Mouse (Mus musculus) lung, postnatal 4 days (tissue): Measurements from ENCODE around the gene Ramp2.

ENCODE experiments used
- DNase-seq, 2 experiments: peaks; one replicate each; pipeline ENCODE4 v3.0.0; 2021

The Ramp2 gene

GRCm38 (mm10) chr11:101245855-101246701 is at the start of gene Ramp2:
Ramp2 (plus strand) TSS chr11:101246028.
- DNase-seq = peak; percentile 80 to 89

- DNase-seq = peak in 1 of 2 experiments; percentile 3
These were observed 49.7 kb upstream of the Ramp2 start for GRCm38 (mm10) chr11:101196175-101196574.

GRCm38 (mm10) chr11:101199555-101199954 is 46.3 kb upstream of the Ramp2 start:
- DNase-seq = no peak

- DNase-seq = peak in 1 of 2 experiments; percentile 35
These were observed 44.8 kb upstream of the Ramp2 start for GRCm38 (mm10) chr11:101200986-101201385.

GRCm38 (mm10) chr11:101211970-101212369 is 33.9 kb upstream of the Ramp2 start:
- peak in 1 of 2 experiments; percentile 29 for DNase-seq

GRCm38 (mm10) chr11:101216936-101217335 is 28.9 kb upstream of the Ramp2 start:
- DNase-seq = no peak

GRCm38 (mm10) chr11:101218436-101219055 is 27.3 kb upstream of the Ramp2 start:
- no peak for DNase-seq

GRCm38 (mm10) chr11:101220853-101221252 is 25.0 kb upstream of the Ramp2 start:
- no peak for DNase-seq

- no peak for DNase-seq
These were observed 24.4 kb upstream of the Ramp2 start for GRCm38 (mm10) chr11:101221306-101221986.

- no peak for DNase-seq
These were observed 21.5 kb upstream of the Ramp2 start for GRCm38 (mm10) chr11:101224337-101224736.

GRCm38 (mm10) chr11:101225331-101226064 is 20.3 kb upstream of the Ramp2 start:
- no peak for DNase-seq

- peak; percentile 95 for DNase-seq
These were observed 19.6 kb upstream of the Ramp2 start, which contains the start of gene Ezh1 for GRCm38 (mm10) chr11:101226065-101226701. Ezh1 (minus strand) TSS chr11:101226463.

GRCm38 (mm10) chr11:101229361-101229900 is 16.4 kb upstream of the Ramp2 start:
- DNase-seq = peak in 1 of 2 experiments; percentile 53

- DNase-seq = peak in 1 of 2 experiments; percentile 76
These were observed 15.7 kb upstream of the Ramp2 start for GRCm38 (mm10) chr11:101230061-101230511.

GRCm38 (mm10) chr11:101230526-101230925 is 15.3 kb upstream of the Ramp2 start:
- DNase-seq = no peak

GRCm38 (mm10) chr11:101230991-101231871 is 14.6 kb upstream of the Ramp2 start:
- peak; percentile 77 to 91 for DNase-seq

- DNase-seq = peak; percentile 66 to 77
These were observed 13.6 kb upstream of the Ramp2 start for GRCm38 (mm10) chr11:101232010-101232839.

- DNase-seq = no peak
These were observed 12.6 kb upstream of the Ramp2 start for GRCm38 (mm10) chr11:101233240-101233639.

GRCm38 (mm10) chr11:101234124-101234523 is 11.7 kb upstream of the Ramp2 start:
- no peak for DNase-seq

- DNase-seq = no peak
These were observed 10.4 kb upstream of the Ramp2 start for GRCm38 (mm10) chr11:101235429-101235828.
